Mouse (Mus musculus) cerebral cortex, adult 2 months (tissue): Measurements from ENCODE around the gene Gabrb3.

Experiments used
- WGBS: fragments of 180-500 bp; shearing (Covaris S2); methylation state at CpG from one replicate; pipeline ENCODE4 v1.1.7; 2018; 5-methylcytosine and 5-hydroxymethylcytosine counted together

The Gabrb3 gene

GRCm38 (mm10) chr7:57532676-57533075, 113.2 kb downstream of the Gabrb3 start:
- WGBS: 92% methylated on average over 10 of the region's 10 CpGs

DNA sequence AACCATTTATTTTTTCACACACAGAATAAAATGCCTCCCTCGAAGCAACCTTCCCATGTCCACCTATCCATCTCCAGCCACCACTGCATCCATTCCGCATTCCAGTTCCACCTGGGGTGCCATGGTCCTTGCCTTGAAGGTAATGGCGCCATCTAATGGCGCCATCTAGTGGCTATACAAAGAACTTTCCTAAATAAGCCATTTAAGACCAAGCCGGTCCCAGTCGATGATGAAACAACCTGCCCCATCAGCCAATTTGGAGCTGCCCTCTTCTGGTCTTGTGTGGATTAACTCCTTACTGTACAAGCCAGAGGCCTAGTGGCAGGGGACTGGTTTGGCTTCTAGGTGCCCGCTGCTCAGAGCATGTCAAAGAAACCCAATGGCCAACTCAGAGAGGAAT, 119.1 kb downstream of the Gabrb3 start:
- WGBS: 26% methylated on average over 7 of the region's 7 CpGs

- 84% methylated on average over 3 of the region's 3 CpGs for WGBS
Observed at GRCm38 (mm10) chr7:57560732-57561436, 141.4 kb downstream of the Gabrb3 start.

DNA sequence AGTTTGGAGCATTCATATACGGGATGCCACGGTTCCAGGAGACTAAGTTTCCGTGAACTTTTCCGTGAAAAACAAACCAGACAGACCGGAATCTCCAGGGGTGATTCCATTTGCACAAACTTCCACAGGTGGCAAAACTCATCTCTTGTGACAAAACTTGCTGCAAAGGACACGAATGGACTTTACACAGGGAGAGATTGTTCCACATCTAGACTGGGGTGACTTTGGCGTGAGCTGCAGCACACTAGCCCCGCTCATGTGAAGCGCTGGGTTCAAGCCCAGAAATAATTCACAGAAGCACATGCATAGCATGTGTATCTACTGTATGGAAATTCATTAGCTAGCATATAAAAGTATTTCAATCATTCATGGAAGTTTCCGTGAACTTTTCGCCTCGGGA, 144.9 kb downstream of the Gabrb3 start:
- 94% methylated on average over 12 of the region's 12 CpGs for WGBS

GRCm38 (mm10) chr7:57590451-57591248, 171.2 kb downstream of the Gabrb3 start:
- WGBS: under 1% methylated on average over 62 of the region's 74 CpGs

GRCm38 (mm10) chr7:57591249-57591577, 171.7 kb downstream of the Gabrb3 start:
- 1% methylated on average over 34 of the region's 34 CpGs for WGBS

DNA sequence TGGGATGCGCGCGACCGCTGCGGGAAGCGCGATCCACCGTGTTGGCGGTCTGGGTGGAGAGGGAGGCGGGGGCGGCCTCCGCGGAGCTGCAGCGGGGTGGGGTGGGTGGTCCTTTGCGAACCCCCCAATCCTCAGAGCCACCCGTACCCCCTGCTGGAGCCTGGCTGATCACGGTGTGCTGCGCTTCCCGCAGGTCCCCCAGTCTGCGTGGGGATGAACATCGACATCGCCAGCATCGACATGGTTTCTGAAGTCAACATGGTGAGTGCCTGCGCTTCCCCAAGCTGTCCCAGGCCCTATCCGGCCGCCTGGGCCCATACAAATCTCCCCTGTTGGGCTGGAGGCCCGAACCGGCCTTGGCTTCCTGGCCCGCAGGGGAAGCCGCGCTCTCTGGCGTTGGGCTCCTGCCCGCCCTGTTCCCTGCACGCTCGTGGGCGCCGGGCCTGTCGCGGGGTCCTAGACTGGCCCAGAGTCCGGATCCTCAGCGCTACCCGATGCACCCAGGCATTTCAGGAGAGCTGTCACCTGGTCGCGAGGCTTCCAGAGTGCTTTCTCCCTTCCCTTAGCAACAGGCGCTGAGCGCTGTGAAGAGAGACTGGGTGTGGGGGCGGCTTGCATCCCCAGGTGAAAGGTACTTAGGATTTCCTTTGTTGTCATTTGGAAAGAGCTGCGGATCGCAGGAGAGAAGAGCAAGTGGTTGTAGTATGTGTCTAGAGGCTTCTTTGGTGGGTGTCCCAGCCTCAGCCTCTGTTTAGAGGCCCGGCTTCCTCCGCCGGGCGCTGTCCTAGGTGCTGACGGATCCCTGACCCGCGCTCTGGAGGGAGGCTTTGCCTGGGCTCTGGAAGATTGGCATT, 172.3 kb downstream of the Gabrb3 start:
- under 1% methylated on average over 56 of the region's 56 CpGs for WGBS

- 45% methylated on average over 5 of the region's 5 CpGs for WGBS
Observed at GRCm38 (mm10) chr7:57597341-57597740, 177.8 kb downstream of the Gabrb3 start.

DNA sequence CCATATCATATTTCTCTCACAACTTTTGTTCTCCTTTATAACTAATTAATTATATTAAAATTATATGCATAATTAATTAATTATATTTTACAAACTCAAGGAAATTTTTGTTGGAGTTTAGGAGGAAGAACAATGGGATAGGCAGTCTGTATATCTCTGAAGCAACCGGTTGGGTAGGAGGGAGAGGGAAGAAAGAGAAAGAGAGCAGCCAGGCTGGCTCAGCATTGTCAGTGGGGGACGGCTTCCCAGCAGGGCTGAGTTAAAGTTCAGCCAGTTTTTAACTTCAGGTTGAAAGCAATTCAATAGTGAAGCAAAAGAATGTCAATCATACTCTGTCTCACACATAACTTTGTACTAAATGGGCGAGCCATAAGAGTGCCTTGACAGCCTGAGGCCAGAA, 199.2 kb downstream of the Gabrb3 start:
- WGBS: 48% methylated on average over 3 of the region's 3 CpGs

- WGBS: 62% methylated on average over 2 of the region's 2 CpGs
Observed at GRCm38 (mm10) chr7:57620036-57620435, 200.5 kb downstream of the Gabrb3 start.

- WGBS: 33% methylated on average over 4 of the region's 4 CpGs
Observed at GRCm38 (mm10) chr7:57623718-57624117, 204.2 kb downstream of the Gabrb3 start.

- 30% methylated on average over 4 of the region's 4 CpGs for WGBS
Observed at GRCm38 (mm10) chr7:57635026-57635425, 215.5 kb downstream of the Gabrb3 start.

DNA sequence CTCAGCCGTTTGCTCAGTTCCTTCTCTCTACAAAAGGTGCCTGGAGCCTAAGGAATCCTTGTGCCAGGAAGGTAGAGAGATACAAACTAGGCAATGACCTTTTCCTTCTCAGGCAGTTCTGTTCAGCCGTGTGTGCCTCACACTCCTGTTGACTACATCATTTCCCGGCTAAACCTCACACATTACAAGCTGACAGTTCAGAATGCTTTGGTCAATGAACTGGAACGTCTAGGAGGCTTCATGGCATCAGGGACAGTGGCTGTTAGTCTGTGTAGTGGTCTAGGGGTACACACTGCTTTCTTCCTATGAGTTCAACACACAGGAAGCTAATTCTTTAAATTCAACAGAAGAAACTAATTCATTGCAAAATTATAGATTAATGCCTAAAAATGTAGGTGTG, 216.2 kb downstream of the Gabrb3 start:
- WGBS: 46% methylated on average over 4 of the region's 4 CpGs

GRCm38 (mm10) chr7:57640796-57641195, 221.3 kb downstream of the Gabrb3 start:
- 76% methylated on average over 1 of the region's 1 CpGs for WGBS

DNA sequence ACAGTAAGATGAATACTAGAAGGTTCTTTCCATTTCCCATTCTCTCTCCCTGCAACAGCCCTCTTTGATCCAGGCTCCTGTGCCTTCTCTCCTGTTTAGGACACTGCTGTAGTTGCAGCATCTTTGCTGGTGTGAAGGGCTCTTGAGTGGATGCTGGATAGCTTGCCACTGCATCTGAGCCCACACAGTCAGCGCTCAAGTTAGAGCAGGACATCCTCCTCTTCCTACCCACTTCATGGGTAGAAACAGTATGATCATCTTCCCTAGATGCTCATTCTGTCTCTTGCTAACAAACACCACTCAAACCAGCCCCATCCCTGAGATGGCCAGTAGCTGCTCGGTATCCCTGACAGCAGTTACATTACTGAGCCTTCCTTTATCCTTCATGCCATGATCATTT, 227.9 kb downstream of the Gabrb3 start:
- WGBS: 60% methylated on average over 2 of the region's 2 CpGs

DNA sequence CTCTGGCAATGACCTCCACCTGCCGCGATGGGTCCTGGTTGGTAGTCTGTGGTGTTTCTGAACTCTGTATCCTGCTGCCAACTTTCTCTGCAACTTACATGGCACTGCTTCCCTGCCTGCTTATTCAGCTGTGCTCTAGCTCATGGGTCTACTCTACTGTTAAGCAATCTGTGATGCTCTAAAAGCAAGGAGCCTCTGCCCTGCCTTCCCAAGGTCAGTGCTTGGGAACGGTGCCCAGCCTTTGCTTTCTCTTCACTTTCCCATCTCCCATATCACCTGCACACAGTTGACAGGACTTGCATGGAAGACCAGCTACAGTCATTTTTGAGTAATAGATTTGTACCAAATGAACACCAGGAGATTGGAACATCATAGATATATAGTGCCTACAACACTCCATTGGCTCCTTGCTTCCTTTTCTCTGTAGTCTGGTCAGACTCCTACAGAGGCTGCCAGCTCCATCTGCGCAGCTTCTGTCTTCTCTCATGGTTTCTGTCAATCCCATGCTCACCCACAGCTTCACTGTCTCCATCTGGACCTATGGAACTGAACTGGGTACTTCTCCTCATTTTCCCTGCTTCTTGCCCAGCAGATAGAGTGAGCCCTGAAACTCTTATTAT, 228.8 kb downstream of the Gabrb3 start:
- 73% methylated on average over 4 of the region's 4 CpGs for WGBS

GRCm38 (mm10) chr7:57677352-57677751, 257.9 kb downstream of the Gabrb3 start:
- WGBS: 76% methylated on average over 6 of the region's 6 CpGs

DNA sequence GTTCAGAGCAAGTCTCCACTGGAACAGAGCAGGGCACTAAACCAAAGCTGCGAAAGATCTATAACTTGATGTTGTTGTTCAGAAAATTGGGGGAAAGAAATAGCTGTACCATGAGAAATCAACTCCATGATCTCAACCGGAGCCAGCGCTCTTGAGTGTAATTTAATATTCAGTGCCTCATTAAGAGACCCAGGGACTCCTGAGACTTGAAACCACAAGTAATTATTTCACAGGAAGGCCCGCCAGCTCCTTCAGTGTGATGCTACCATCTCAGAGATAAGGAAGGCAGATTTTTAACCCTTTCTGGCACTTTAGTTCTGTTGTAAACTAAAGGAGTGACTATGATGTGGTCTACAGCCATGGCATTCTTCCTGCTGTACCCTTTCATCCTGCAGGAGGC, 270.3 kb downstream of the Gabrb3 start:
- 86% methylated on average over 4 of the region's 4 CpGs for WGBS

DNA sequence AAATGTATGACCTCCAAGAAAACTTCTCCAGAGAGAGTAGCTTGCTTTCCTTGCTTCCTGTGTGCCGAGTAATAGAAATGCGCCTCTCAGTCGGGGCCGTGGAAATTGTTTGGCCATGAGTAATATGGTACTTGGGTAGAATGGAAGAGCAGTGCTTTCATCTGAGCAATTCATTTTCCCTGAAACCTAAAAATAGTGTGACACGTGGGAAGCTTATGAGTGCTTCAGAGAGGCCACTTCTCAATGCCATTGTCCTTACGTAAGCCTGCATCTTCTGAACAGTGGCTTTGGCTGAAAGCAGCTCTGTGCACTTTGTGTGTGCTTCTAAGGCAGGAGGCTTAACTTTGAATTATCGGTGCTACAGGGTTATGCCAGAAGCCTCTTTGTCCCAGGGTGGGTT, 280.9 kb downstream of the Gabrb3 start:
- 31% methylated on average over 7 of the region's 7 CpGs for WGBS

DNA sequence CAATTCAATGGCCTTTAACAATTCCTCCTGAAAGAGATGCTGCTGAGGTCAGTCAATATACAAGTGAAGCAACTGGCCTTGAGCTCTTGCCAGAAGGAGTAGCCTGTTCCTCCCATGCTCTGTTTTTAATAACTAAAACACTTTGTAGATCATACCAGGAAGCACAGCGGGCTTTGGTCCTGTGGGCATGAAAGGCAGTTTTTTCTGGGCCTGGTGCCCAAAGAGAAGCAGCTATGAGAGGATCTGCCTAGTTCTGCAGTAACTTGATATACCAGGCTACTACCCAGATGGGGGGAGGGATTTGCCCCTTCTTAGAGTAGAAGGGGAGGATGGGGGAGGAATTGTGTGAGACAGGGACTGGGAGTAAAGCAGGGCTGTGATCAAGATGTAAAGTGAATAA, 284.1 kb downstream of the Gabrb3 start:
- WGBS: 14% methylated on average over 1 of the region's 1 CpGs

- WGBS: 58% methylated on average over 6 of the region's 6 CpGs
Observed at GRCm38 (mm10) chr7:57706092-57706491, 286.6 kb downstream of the Gabrb3 start.
